Mouse (Mus musculus): ENCODE measurements around the gene Rnf141.

DNA sequence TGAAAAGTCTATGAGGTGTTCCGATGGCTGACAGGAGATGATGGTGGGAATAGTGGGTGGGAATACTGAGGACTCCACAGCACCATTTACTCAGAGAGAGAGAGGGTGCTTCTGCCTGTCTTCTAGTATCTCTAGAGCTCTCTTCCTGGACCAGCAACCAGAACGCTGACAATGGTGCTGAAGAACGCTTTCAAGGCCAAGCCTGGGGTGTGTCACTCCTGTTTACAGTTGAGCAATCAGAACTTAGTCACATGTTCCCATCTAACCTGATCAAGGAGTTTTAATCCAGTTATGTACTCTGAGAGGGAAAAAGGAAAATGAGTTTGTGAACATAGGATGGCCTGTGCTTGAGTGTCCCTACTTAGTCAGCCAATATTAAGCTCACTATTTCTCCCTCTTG lies 21.8 kb upstream of the Rnf141 start:
- TF ChIP-seq TAL1 (IDR thresholded peaks at IDR 0.05; ENCODE audit: low read length) (no peak), GATA1 (IDR thresholded peaks at IDR 0.05; ENCODE audit: low read length) (no peak)

Measured in erythroblast, embryonic 14.5 days (primary cell).